Mouse (Mus musculus): ENCODE measurements around the gene Adamtsl3. TPM values are rescaled to one million over a fixed set of nuclear protein-coding genes. Genes with fewer than 3 reads are reported as not detected.
"Not testable (repeated sequence)": the region's sequence is repeated elsewhere in the genome, so short reads cannot be mapped to it uniquely, and the experiment has no call there.

The Adamtsl3 gene
- polyA plus RNA-seq, 1 experiment from 2014 or later, result 0.43 TPM

- Histone ChIP-seq H3K9me3 (no peaks in the 10 kb centered on the region), H3K4me1 (replicated peaks) (peaks cover 38% of the 10 kb centered on the region), H3K27me3 (no peaks in the 10 kb centered on the region), H3K9ac (no peak overlapping the region), H3K4me3 (no peak overlapping the region), H3K27ac (peak overlapping the region; percentile 58), H3K36me3 (no peaks in the 10 kb centered on the region), H3K4me2 (no peak overlapping the region)
- ATAC-seq (ENCODE audit: low FRiP score), result peak; percentile 67
- 50% methylated on average over 6 of the region's 6 CpGs for WGBS
Measured at GRCm38 (mm10) chr7:82395751-82396512, 60.4 kb downstream of the Adamtsl3 start.

DNA sequence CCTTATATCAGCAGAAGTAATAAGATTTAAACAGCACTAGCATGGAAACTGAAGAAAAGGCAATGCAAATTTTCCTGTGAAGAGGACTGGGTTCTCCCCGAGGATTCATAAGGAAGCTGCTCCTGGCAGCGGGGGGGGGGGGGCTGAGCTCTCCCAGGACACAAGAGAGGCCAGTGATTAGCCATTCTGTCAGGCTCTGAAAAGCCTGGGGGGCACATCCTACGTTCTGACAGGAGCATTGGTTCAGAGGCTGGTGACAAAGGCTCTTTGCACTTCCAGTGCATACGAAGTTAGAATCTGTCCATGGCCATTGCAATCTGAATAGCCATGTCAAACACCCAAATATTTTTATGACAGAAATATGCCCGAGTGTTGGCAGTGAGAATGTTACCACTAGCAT lies 61.4 kb downstream of the Adamtsl3 start:
- peak; percentile 32; the same call in 1 of the 2 replicates for ATAC-seq (ENCODE audit: low FRiP score)
- H3K4me1 ChIP-seq (replicated peaks), result peaks cover 38% of the 10 kb centered on the region
- H3K4me2 ChIP-seq, result no peak overlapping the region
- 25% methylated on average over 3 of the region's 5 CpGs for WGBS
- H3K27me3 ChIP-seq, result no peaks in the 10 kb centered on the region
- no peak overlapping the region for H3K4me3 ChIP-seq
- H3K9ac ChIP-seq, result no peak overlapping the region
- no peak overlapping the region for H3K27ac ChIP-seq
- no peaks in the 10 kb centered on the region for H3K36me3 ChIP-seq
- H3K9me3 ChIP-seq, result no peaks in the 10 kb centered on the region

DNA sequence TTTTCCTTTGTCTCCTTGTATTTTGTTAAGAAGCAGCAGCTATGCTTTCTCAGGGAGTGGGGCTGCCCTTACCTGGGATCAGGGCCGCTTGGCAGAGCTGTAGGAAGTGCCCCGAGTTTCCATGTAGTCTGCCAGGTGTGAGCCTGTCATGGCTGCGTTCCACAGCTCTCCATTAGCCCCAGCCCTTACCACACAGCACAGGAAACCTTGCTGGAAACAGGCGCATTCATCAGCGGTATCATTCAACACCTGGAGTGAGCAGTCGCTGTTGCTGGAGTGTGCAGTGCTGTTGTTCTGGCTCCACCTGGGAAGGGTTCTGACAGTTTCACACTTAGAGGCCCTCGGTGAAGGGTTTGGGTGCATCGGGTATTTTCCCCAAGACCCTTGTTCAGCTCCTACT lies 62.1 kb downstream of the Adamtsl3 start:
- 81% methylated on average over 8 of the region's 8 CpGs for WGBS
- H3K36me3 ChIP-seq, result no peaks in the 10 kb centered on the region
- H3K27me3 ChIP-seq, result no peaks in the 10 kb centered on the region
- no peaks in the 10 kb centered on the region for H3K9me3 ChIP-seq
- no peak overlapping the region for H3K4me2 ChIP-seq
- H3K4me3 ChIP-seq, result no peak overlapping the region
- no peak overlapping the region for H3K27ac ChIP-seq
- H3K4me1 ChIP-seq (replicated peaks), result peaks cover 38% of the 10 kb centered on the region
- H3K9ac ChIP-seq, result no peak overlapping the region
- ATAC-seq (ENCODE audit: low FRiP score), result no peak

DNA sequence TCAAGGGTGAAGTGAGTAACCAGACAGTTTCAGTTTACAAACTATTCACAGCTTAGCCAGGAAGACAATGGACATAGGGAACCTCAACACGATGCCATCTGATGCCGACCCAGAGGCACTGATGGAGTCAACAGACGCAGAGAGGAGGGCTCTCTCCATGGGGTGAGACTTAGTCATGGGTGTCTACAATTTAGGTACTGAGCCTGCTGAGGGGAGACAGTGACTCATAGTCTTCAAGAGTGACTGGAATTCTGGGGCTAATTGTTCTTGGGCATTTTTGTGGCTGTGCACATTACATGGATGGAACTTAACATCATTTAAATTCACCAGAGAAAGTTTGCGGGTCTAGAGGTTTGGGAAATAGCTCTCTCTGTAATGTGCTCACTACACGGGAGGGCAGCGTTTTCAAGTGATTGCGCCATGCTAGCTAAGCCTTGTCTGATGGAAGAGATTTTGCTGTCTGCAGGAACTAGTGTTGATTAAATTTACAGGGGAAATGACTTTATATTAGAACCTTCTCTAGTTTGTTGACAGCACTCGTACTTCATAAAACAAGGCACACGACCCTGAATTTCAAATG lies 70.1 kb downstream of the Adamtsl3 start:
- Histone ChIP-seq H3K9me3 (no peaks in the 10 kb centered on the region), H3K9ac (no peak overlapping the region), H3K27me3 (no peaks in the 10 kb centered on the region), H3K4me2 (no peak overlapping the region), H3K4me1 (replicated peaks) (no peaks in the 10 kb centered on the region), H3K27ac (no peak overlapping the region), H3K36me3 (no peaks in the 10 kb centered on the region), H3K4me3 (no peak overlapping the region)
- ATAC-seq (ENCODE audit: low FRiP score), result no peak
- 90% methylated on average over 9 of the region's 9 CpGs for WGBS

DNA sequence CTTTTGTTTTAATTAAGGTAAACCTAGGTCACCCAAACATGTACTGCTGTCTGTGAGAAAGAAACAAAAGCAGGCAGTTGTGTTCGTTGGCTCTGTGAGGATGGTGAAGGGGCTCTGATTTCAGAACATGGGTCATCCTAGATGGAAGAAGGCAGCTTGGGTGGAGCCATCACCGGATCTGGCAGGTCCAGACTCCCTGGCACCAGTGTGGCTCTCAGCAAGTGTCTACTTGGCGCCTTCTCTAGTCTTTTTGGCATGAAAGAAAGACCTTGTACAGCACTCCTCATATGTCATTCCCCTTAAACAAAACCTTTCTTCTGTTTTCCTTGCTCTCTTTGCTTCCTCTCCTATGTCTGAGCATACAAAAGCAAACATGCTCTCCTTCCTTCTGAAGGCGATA lies 75.5 kb downstream of the Adamtsl3 start:
- no peaks in the 10 kb centered on the region for H3K4me1 ChIP-seq (replicated peaks)
- no peak overlapping the region for H3K27ac ChIP-seq
- no peak for ATAC-seq (ENCODE audit: low FRiP score)
- no peak overlapping the region for H3K9ac ChIP-seq
- no peak overlapping the region for H3K4me3 ChIP-seq
- H3K36me3 ChIP-seq, result no peaks in the 10 kb centered on the region
- no peak overlapping the region for H3K4me2 ChIP-seq
- no peaks in the 10 kb centered on the region for H3K27me3 ChIP-seq
- WGBS, result 86% methylated on average over 4 of the region's 4 CpGs
- H3K9me3 ChIP-seq, result no peaks in the 10 kb centered on the region

DNA sequence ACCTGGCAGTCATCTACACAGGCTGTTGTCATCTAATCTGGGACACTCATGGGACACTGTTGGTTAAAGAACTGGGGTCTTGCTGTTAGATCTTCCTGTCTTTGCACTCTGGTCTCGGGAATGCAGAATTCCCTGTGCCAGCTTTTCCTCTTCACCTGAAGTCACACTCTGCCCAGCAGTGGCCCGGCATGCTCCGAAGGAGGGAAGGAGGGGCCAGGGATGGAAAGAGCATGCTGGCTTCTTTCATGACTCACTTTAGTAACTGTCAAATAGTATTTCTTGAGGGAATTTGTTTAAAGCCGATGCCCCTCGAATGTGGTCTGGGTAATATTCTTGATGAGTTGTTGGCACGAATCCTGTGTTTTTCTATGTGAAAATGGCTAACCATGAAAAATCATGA lies 81.2 kb downstream of the Adamtsl3 start:
- Histone ChIP-seq H3K27me3 (no peaks in the 10 kb centered on the region), H3K4me3 (no peak overlapping the region), H3K9me3 (no peaks in the 10 kb centered on the region), H3K4me1 (replicated peaks) (no peaks in the 10 kb centered on the region), H3K36me3 (no peaks in the 10 kb centered on the region), H3K27ac (no peak overlapping the region), H3K4me2 (no peak overlapping the region), H3K9ac (no peak overlapping the region)
- no peak for ATAC-seq (ENCODE audit: low FRiP score)
- 89% methylated on average over 6 of the region's 6 CpGs for WGBS

GRCm38 (mm10) chr7:82417053-82417452 lies 81.6 kb downstream of the Adamtsl3 start:
- H3K27me3 ChIP-seq, result no peaks in the 10 kb centered on the region
- no peak overlapping the region for H3K4me3 ChIP-seq
- no peak overlapping the region for H3K4me2 ChIP-seq
- H3K36me3 ChIP-seq, result no peaks in the 10 kb centered on the region
- H3K4me1 ChIP-seq (replicated peaks), result no peaks in the 10 kb centered on the region
- no peaks in the 10 kb centered on the region for H3K9me3 ChIP-seq
- WGBS, result 89% methylated on average over 4 of the region's 4 CpGs
- no peak overlapping the region for H3K27ac ChIP-seq
- no peak overlapping the region for H3K9ac ChIP-seq
- no peak for ATAC-seq (ENCODE audit: low FRiP score)

DNA sequence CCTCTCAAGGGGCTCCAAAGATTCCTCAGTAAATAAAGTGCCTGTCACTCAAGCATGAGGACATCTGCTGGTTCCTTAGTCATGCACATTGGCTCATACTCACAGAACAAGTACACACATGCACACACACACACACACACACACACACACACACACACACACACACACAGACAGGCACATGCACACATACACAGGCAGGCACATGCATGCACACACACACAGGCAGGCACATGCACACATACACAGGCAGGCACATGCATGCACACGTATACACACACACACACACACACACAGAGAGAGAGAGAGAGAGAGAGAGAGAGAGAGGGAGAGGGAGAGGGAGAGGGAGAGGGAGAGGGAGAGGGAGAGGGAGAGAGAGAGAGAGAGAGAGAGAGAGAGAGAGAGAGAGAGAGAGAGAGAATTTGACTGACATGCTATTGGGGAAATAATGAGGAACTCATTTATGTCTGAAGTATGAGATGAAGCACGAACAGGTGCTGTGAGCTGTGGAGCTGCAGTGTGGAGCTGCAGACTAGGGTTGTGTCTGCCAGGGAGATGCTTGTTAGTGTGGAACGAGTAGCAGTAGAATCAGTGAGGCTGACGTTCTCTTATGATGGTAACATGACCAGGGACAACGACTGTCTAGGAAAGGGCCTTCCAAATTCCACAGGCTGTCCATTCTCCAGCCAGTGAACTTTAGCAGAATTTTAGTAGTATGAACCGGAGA lies 85.0 kb downstream of the Adamtsl3 start:
- H3K27ac ChIP-seq; H3K4me3 ChIP-seq; H3K27me3 ChIP-seq; H3K4me2 ChIP-seq; ATAC-seq (ENCODE audit: low FRiP score); H3K4me1 ChIP-seq (replicated peaks); H3K9ac ChIP-seq; H3K36me3 ChIP-seq; H3K9me3 ChIP-seq: not testable (repeated sequence)
- WGBS, result 82% methylated on average over 6 of the region's 6 CpGs

DNA sequence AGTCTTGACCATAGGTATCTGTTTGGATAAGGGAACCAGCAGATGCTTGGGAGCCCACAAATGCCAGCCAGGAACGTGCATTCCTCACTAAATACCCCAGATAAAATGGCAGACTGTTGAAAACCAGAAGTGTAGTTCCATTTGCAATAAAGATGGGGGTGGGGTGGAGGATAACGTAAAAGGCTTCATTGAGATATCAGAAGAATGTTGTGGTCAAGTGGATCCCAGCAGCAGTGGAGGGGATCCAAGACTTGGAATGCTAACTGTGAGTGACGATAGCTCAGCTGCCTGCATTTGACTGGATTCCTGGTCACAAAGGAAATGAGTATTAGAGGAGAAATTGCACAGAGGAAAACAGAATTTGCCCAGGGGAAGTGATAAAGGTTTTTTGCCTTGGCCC lies 87.1 kb downstream of the Adamtsl3 start:
- Histone ChIP-seq H3K9me3 (no peaks in the 10 kb centered on the region), H3K27ac (no peak overlapping the region), H3K36me3 (no peaks in the 10 kb centered on the region), H3K9ac (no peak overlapping the region), H3K27me3 (no peaks in the 10 kb centered on the region), H3K4me3 (no peak overlapping the region), H3K4me1 (replicated peaks) (no peaks in the 10 kb centered on the region), H3K4me2 (no peak overlapping the region)
- ATAC-seq (ENCODE audit: low FRiP score), result no peak
- 85% methylated on average over 3 of the region's 3 CpGs for WGBS

DNA sequence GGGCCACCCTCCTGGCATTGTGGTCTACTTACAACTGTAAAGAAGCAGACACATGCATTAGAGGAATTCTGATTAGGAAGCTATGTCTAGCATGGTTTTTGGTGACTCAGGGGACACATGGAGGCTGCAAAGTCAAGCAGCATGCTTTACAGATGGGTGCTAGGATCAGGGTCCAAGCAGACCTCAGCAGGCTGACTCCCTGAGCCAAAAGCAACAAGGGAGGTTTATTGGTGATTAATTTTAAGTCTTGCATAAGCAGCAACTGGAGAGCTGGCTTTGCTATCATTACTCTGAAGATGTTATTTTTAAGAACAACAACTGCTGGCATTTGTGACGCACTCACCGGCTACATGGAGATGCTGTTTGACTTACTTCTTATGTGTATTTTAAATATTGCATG lies 88.1 kb downstream of the Adamtsl3 start:
- 90% methylated on average over 2 of the region's 2 CpGs for WGBS

DNA sequence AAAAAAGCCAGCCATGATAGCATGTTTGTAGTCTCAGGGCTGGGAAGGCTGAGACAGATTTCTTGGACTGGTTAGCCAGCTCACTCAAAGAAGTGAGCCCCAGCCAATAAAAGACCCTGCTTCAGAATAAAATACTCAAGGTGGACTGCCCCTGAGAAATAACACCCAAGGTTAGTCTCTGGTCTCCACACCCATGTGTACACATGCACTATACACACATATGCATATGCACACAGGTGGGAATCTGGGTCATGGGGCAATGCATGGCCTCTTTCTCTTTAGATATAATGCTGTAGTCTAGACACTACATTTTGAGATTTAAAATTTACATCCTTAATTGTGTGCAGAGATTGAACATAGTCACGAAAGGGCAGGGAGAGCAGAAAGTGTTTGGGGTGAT lies 88.8 kb downstream of the Adamtsl3 start:
- no peak for ATAC-seq (ENCODE audit: low FRiP score)
- H3K27me3 ChIP-seq, result no peaks in the 10 kb centered on the region
- no peak overlapping the region for H3K27ac ChIP-seq
- H3K4me2 ChIP-seq, result no peak overlapping the region
- no peaks in the 10 kb centered on the region for H3K4me1 ChIP-seq (replicated peaks)
- H3K36me3 ChIP-seq, result no peaks in the 10 kb centered on the region
- H3K9ac ChIP-seq, result no peak overlapping the region
- 85% methylated on average over 1 of the region's 1 CpGs for WGBS
- H3K4me3 ChIP-seq, result no peak overlapping the region
- H3K9me3 ChIP-seq, result no peaks in the 10 kb centered on the region

More for the DNA sequence above, 88.1 kb downstream of the Adamtsl3 start:
- H3K4me2 ChIP-seq, result no peak overlapping the region
- H3K27me3 ChIP-seq, result no peaks in the 10 kb centered on the region
- H3K27ac ChIP-seq, result no peak overlapping the region
- no peak for ATAC-seq (ENCODE audit: low FRiP score)
- no peak overlapping the region for H3K4me3 ChIP-seq
- H3K9me3 ChIP-seq, result no peaks in the 10 kb centered on the region
- H3K9ac ChIP-seq, result no peak overlapping the region
- H3K36me3 ChIP-seq, result no peaks in the 10 kb centered on the region
- no peaks in the 10 kb centered on the region for H3K4me1 ChIP-seq (replicated peaks)

- Histone ChIP-seq H3K36me3 (no peaks in the 10 kb centered on the region), H3K4me3 (no peak overlapping the region), H3K27ac (no peak overlapping the region), H3K27me3 (no peaks in the 10 kb centered on the region), H3K9me3 (no peaks in the 10 kb centered on the region), H3K4me2 (no peak overlapping the region), H3K9ac (no peak overlapping the region), H3K4me1 (replicated peaks) (no peaks in the 10 kb centered on the region)
- 72% methylated on average over 11 of the region's 11 CpGs for WGBS
- ATAC-seq (ENCODE audit: low FRiP score), result no peak
Measured at GRCm38 (mm10) chr7:82425374-82425773, 89.9 kb downstream of the Adamtsl3 start.
